Mouse (Mus musculus) brain, embryonic 14.5 days (tissue): ENCODE data around the gene Larp1.

Experiments
- CTCF ChIP-seq: fragments of 200-500 bp; IDR thresholded peaks from 2 replicates; pipeline ENCODE4 v1.5.1; 2012; ENCODE audit warnings: inconsistent platforms, mild to moderate bottlenecking, moderate library complexity, borderline replicate concordance; ENCODE audit not compliant: insufficient read depth, insufficient read length; ENCODE audit errors: extremely low read depth
- POLR2A ChIP-seq: fragments of 200-500 bp; IDR thresholded peaks from 2 replicates; pipeline ENCODE4 v1.6.1; 2012; ENCODE audit warnings: mild to moderate bottlenecking, inconsistent platforms, borderline replicate concordance; ENCODE audit not compliant: poor library complexity, insufficient read depth, insufficient read length, severe bottlenecking; ENCODE audit errors: extremely low read depth

DNA sequence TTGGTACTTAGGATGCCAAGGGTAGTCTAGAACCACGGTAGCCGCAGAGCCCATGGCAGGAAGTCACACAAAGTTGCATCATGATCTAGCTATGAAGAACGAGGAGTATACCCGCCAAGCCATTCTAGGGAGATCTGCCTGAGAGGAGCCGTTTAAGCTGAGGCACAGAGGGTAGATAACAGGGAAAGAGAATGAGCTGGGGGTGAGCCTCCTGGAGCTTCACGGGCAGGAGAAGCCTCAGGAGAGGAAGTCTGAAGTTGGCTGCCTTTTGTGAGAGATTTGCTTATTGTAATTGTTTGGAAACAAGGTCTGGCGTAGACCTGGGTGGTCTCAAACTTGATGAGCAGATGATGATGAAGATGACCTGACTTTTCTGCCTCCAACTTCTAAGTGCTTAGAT lies 10.7 kb upstream of the Larp1 start:
- TF ChIP-seq CTCF (no peak), POLR2A (no peak)
